Mouse (Mus musculus) brain, embryonic 14.5 days (tissue): ENCODE measurements around the gene Ech1. TPM values are rescaled to one million over a fixed set of nuclear protein-coding genes. Genes with fewer than 3 reads are reported as not detected.

Experiments used
- DNase-seq: peaks from one replicate; pipeline ENCODE4 v3.0.0-alpha.2; 2011; ENCODE audit warnings: low read depth
- CTCF ChIP-seq: fragments of 200-500 bp; IDR thresholded peaks from 2 replicates; pipeline ENCODE4 v1.5.1; 2012; ENCODE audit warnings: inconsistent platforms, mild to moderate bottlenecking, moderate library complexity, borderline replicate concordance; ENCODE audit not compliant: insufficient read depth, insufficient read length; ENCODE audit errors: extremely low read depth
- POLR2A ChIP-seq: fragments of 200-500 bp; IDR thresholded peaks from 2 replicates; pipeline ENCODE4 v1.6.1; 2012; ENCODE audit warnings: mild to moderate bottlenecking, inconsistent platforms, borderline replicate concordance; ENCODE audit not compliant: poor library complexity, insufficient read depth, insufficient read length, severe bottlenecking; ENCODE audit errors: extremely low read depth
- polyA plus RNA-seq: library from polyadenylated mRNA; depleted of rRNA; stranded (reverse); fragments of >200 nt; gene quantifications from 2 replicates; pipeline ENCODE4 v1.2.3, GENCODE M21; 2012

The Ech1 gene
- polyA plus RNA-seq, 1 experiment, result 77.8 TPM

GRCm38 (mm10) chr7:28806869-28807268 is 18.1 kb upstream of the Ech1 start:
- no peak for DNase-seq
- no peak for TF ChIP-seq POLR2A

- no peak for TF ChIP-seq CTCF
- no peak for TF ChIP-seq POLR2A
- DNase-seq, result peak; percentile 31
These were observed 17.3 kb upstream of the Ech1 start for GRCm38 (mm10) chr7:28807641-28808220.

DNA sequence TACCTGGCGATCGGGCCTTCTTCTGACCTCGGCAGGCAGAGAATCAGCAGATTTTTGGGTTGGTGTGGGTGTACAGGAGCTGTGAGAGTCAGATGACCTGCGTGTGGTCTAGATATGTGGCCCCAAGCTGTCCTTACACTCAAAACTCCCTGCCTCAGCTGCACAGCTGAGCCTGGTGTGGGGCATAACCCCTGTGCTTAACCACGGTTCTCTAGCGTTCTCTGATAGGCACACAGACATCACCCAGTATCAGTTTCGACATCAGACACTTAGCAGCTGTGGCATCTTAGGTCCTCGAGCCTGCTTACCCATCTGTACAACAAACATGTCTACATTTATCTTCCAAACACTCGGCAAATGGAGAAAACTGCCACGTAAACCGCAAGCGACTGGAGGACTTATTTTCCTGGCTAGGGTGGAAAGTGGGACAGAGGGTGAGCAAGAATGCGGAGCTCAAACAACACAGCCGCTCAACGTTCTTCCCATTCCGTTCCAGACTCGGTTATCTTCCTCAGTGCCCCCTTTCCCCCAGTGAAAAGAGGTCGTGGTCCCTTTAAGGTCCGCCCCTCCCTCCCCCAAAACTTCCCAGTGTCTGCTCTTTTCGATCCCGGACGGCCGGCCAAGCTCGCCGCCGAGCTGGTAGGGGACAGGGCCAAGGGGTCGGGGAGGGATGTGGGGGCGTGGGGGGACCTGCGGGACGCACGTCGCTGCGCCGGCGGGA is 16.6 kb upstream of the Ech1 start, which contains the start of gene Hnrnpl:
Gene Hnrnpl, plus strand, starts transcription at position 321 of the 721 bp plus-strand sequence.
- no peak; the same call in 1 of the 2 replicates for TF ChIP-seq POLR2A
- no peak for TF ChIP-seq CTCF
- DNase-seq, result no peak

GRCm38 (mm10) chr7:28808957-28809393 is 16.0 kb upstream of the Ech1 start:
- TF ChIP-seq POLR2A, result peak; percentile 85; the same call in 1 of the 2 replicates
- TF ChIP-seq CTCF, result no peak; the same call in 1 of the 2 replicates
- peak; percentile 96 for DNase-seq

DNA sequence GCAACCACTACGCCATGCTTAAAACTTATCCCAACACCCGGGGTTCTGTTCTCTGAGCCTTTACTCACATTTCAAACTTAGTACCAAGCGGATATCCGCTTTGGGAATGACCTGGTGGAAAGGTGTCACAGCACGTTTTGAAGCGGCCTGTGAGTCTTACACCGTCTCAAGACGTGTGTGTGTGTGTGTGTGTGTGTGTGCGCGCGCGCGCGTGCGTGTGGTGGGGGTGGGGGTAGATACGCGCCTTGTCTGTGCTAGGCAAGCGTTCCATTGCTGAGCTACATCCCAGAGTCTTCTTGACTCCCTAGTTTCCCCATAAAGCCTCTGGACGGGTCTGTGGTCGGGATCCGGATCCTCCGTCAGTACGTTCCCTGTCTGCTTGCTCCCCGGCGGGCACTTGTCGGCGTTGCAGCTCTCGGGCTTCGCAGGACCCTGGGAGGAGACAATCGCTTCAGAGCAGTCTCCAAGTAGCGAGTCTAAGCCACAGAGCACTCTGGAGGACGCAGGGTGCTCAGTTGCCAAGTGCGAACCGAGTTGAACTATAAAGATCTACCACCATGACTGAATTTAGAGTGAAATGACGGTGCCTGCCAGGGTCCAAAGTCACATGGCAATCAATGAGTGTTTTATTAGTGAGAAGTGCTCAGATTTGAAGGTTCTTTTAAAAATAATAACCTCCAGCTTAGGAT is 15.5 kb upstream of the Ech1 start:
- peak; percentile 85 for DNase-seq
- TF ChIP-seq CTCF, result no peak; the same call in 1 of the 2 replicates

DNA sequence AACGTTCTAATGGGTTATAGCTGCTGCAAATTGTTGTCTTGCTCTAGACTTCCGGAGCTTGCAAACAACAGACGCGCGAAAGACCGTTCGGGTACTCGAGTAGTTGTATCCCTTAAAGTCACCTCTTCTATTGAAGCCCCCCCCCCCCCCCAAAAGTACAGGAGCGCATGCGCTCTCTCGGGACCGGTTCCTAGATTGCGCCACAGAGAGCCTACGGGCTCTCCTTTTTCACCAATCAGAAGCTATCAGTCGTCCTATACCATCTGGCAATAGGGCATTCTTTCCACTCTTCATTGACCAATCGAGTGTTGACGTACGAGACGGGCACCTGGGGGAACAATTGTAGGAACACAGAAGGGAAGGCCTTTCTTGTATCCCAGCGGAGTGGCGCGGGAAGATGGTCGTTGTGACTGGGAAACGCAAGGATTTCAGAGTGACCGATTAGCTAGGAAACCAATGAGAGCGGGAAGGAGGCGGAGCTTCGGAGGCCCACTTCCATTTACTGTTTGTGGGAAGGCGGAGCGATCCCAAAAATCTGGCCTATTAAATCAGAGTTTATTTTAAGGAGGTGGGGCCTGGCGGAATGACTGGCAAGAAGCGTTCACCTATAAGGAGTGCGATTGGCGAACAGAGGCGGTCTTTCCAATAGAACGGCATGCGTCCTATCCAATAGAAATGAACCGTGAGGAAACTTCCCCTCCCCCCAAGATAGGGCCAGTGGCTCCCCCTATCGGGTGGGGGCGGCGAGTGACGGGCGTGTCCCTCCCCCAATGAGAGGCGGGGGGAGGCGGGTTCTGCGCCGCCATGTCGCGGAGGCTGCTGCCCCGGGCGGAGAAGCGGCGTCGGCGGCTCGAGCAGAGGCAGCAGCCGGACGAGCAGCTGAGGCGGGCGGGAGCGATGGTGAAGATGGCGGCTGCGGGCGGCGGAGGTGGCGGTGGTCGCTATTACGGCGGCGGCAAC is 14.6 kb upstream of the Ech1 start:
- TF ChIP-seq CTCF (peak; percentile 40; the same call in 1 of the 2 replicates), POLR2A (peak; percentile 97)
- DNase-seq, result peak; percentile 100

DNA sequence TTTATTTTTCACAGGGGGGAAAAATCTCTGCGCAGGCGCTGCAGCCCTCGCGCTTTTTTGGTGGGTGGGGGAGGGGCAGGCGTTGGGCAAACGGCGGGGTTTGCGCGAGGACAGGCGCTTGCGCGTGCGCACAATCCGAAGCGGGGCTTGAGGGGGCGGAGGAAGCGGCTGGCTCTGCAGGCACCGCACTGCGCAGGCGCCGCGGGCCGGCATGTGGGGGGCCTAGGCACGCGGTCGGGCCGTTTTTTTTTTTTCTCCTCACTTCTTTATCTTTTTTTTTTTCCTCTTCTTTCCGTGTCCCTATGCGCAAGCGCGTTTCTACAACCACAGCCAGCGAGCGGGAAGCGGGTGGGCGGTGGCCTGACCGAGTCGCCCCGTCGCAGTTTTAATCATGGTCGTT is 13.8 kb upstream of the Ech1 start:
- TF ChIP-seq POLR2A (no peak), CTCF (no peak)
- peak; percentile 99 for DNase-seq

- no peak for DNase-seq
- TF ChIP-seq POLR2A, result no peak
These were observed 13.3 kb upstream of the Ech1 start for GRCm38 (mm10) chr7:28811640-28812275.

DNA sequence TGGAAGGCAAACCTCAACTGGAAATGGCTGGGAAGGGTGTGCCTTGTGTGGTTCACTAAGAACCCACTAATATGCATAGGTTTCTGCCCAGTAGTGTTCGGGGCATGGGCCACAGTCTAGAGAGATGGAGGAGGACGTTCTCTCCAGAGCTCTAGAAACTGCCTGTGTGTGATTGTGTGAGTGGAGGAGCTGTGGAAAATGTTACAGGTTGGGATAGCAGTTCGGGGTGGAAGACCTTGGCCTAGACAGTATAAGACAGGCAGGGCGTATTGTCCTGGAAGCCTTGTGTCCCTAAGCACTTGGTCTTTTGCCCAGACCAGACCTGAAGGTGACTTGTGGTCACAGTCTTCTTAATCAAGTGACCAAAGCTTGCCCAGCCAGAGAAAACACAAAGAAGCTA is 12.6 kb upstream of the Ech1 start:
- no peak for DNase-seq
- TF ChIP-seq POLR2A, result no peak
- no peak for TF ChIP-seq CTCF

GRCm38 (mm10) chr7:28812949-28813348 is 12.1 kb upstream of the Ech1 start:
- no peak for DNase-seq
- TF ChIP-seq CTCF, result no peak
- TF ChIP-seq POLR2A, result no peak

DNA sequence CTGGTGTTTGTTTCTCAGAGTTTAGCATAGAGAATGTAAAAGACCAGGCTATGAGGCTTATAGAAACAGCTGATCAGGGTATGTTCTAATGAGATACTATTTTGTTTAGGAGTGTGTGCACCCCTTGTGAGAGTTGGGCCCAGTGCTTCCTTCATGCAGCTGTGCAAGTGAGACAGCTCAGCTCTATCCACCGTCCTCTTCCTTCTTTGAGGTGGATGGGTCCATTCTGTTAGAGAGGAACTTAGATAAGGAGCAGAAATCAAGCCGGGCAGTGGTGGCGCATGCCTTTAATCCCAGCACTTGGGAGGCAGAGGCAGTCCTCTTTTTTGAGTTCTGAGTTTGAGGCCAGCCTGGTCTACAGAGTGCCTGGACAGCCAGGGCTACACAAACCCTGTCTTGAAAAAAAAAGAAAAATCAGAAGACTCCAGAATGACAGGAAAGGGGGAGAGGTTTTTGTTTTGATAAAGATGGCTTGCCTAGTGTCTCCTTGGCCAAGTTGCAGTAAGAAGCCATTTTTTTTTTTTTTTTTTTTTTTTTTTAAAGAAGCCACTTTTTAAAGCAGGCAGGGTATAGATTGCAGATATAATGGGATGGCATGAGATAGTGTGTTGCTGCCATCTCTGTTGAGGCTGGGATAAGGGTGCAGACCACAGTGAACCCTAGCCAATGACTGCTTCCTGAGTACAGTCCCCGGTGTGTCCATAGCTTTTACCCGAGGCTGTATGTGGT is 10.5 kb upstream of the Ech1 start:
- DNase-seq, result no peak
- TF ChIP-seq CTCF, result no peak
- TF ChIP-seq POLR2A, result no peak
